Mouse (Mus musculus): ENCODE measurements around the gene Paqr5. TPM values are rescaled to one million over a fixed set of nuclear protein-coding genes. Genes with fewer than 3 reads are reported as not detected.

Gene Paqr5
- polyA plus RNA-seq, 1 experiment: 3.3 TPM

GRCm38 (mm10) chr9:61960753-61961152 is 65.9 kb downstream of the Paqr5 start:
- Histone ChIP-seq H3K4me1 (ENCODE audit: control insufficient read depth, insufficient read depth, insufficient read length, low read length) (peaks cover 16% of the 10 kb centered on the region), H3K27me3 (ENCODE audit: control insufficient read depth, insufficient read depth, low read length) (no peaks in the 10 kb centered on the region), H3K4me3 (ENCODE audit: low read depth, low read length) (no peak overlapping the region), H3K36me3 (ENCODE audit: control insufficient read depth, insufficient read depth, low read length) (no peaks in the 10 kb centered on the region), H3K27ac (ENCODE audit: insufficient read depth, low read depth, low read length) (peak overlapping the region; percentile 71)
- WGBS: 21% methylated on average over 5 of the region's 5 CpGs
- no peak for TF ChIP-seq CTCF (IDR thresholded peaks at IDR 0.05; ENCODE audit: extremely low read depth, insufficient read length, insufficient replicate concordance, low read depth, low read length)
- TF ChIP-seq POLR2A (IDR thresholded peaks at IDR 0.05; ENCODE audit: low read depth, low read length): no peak

GRCm38 (mm10) chr9:61959921-61960569 is 66.6 kb downstream of the Paqr5 start:
- 16% methylated on average over 1 of the region's 1 CpGs for WGBS
- Histone ChIP-seq H3K36me3 (ENCODE audit: control insufficient read depth, insufficient read depth, low read length) (no peaks in the 10 kb centered on the region), H3K4me1 (ENCODE audit: control insufficient read depth, insufficient read depth, insufficient read length, low read length) (peaks cover 16% of the 10 kb centered on the region), H3K27ac (ENCODE audit: insufficient read depth, low read depth, low read length) (peak overlapping the region; percentile 71), H3K27me3 (ENCODE audit: control insufficient read depth, insufficient read depth, low read length) (no peaks in the 10 kb centered on the region), H3K4me3 (ENCODE audit: low read depth, low read length) (no peak overlapping the region)
- TF ChIP-seq POLR2A (IDR thresholded peaks at IDR 0.05; ENCODE audit: low read depth, low read length): no peak
- TF ChIP-seq CTCF (IDR thresholded peaks at IDR 0.05; ENCODE audit: extremely low read depth, insufficient read length, insufficient replicate concordance, low read depth, low read length): no peak

- no peak overlapping the region for H3K27ac ChIP-seq (ENCODE audit: insufficient read depth, low read depth, low read length)
- TF ChIP-seq POLR2A (IDR thresholded peaks at IDR 0.05; ENCODE audit: low read depth, low read length) (no peak), CTCF (IDR thresholded peaks at IDR 0.05; ENCODE audit: extremely low read depth, insufficient read length, insufficient replicate concordance, low read depth, low read length) (no peak)
- H3K4me1 ChIP-seq (ENCODE audit: control insufficient read depth, insufficient read depth, insufficient read length, low read length): peaks cover 1% of the 10 kb centered on the region; the same call in 1 of the 2 replicates
- H3K36me3 ChIP-seq (ENCODE audit: control insufficient read depth, insufficient read depth, low read length): no peaks in the 10 kb centered on the region
- H3K4me3 ChIP-seq (ENCODE audit: low read depth, low read length): no peak overlapping the region
- H3K27me3 ChIP-seq (ENCODE audit: control insufficient read depth, insufficient read depth, low read length): no peaks in the 10 kb centered on the region
These were observed 71.9 kb downstream of the Paqr5 start for GRCm38 (mm10) chr9:61954707-61955106.

- Histone ChIP-seq H3K27me3 (ENCODE audit: control insufficient read depth, insufficient read depth, low read length) (no peaks in the 10 kb centered on the region), H3K27ac (ENCODE audit: insufficient read depth, low read depth, low read length) (no peak overlapping the region), H3K36me3 (ENCODE audit: control insufficient read depth, insufficient read depth, low read length) (no peaks in the 10 kb centered on the region), H3K4me3 (ENCODE audit: low read depth, low read length) (no peak overlapping the region), H3K4me1 (ENCODE audit: control insufficient read depth, insufficient read depth, insufficient read length, low read length) (peaks cover 3% of the 10 kb centered on the region; the same call in 1 of the 2 replicates)
- 88% methylated on average over 7 of the region's 7 CpGs for WGBS
- TF ChIP-seq POLR2A (IDR thresholded peaks at IDR 0.05; ENCODE audit: low read depth, low read length) (no peak), CTCF (IDR thresholded peaks at IDR 0.05; ENCODE audit: extremely low read depth, insufficient read length, insufficient replicate concordance, low read depth, low read length) (no peak)
These were observed 74.4 kb downstream of the Paqr5 start for GRCm38 (mm10) chr9:61952241-61952640.

- peak overlapping the region; percentile 74 for H3K4me3 ChIP-seq (ENCODE audit: low read depth, low read length)
- TF ChIP-seq POLR2A (IDR thresholded peaks at IDR 0.05; ENCODE audit: low read depth, low read length): no peak
- TF ChIP-seq CTCF (IDR thresholded peaks at IDR 0.05; ENCODE audit: extremely low read depth, insufficient read length, insufficient replicate concordance, low read depth, low read length): peak; percentile 90; the same call in 1 of the 2 replicates
- no peaks in the 10 kb centered on the region for H3K27me3 ChIP-seq (ENCODE audit: control insufficient read depth, insufficient read depth, low read length)
- H3K27ac ChIP-seq (ENCODE audit: insufficient read depth, low read depth, low read length): peak overlapping the region; percentile 48
- WGBS: 5% methylated on average over 24 of the region's 24 CpGs
- H3K4me1 ChIP-seq (ENCODE audit: control insufficient read depth, insufficient read depth, insufficient read length, low read length): peaks cover 3% of the 10 kb centered on the region
- 0 out of 2 replicates have a peak, but pooled peaks cover 2% of the 10 kb centered on the region for H3K36me3 ChIP-seq (ENCODE audit: control insufficient read depth, insufficient read depth, low read length)
These were observed 79.0 kb downstream of the Paqr5 start for GRCm38 (mm10) chr9:61947402-61948346.

GRCm38 (mm10) chr9:61946623-61947401 is 79.8 kb downstream of the Paqr5 start, which contains the start of gene Kif23:
Gene Kif23, minus strand, starts transcription at chr9:61946774.
- peaks cover 4% of the 10 kb centered on the region; the same call in 1 of the 2 replicates for H3K36me3 ChIP-seq (ENCODE audit: control insufficient read depth, insufficient read depth, low read length)
- H3K4me1 ChIP-seq (ENCODE audit: control insufficient read depth, insufficient read depth, insufficient read length, low read length): peaks cover 3% of the 10 kb centered on the region
- WGBS: under 1% methylated on average over 44 of the region's 44 CpGs
- H3K27me3 ChIP-seq (ENCODE audit: control insufficient read depth, insufficient read depth, low read length): no peaks in the 10 kb centered on the region
- TF ChIP-seq CTCF (IDR thresholded peaks at IDR 0.05; ENCODE audit: extremely low read depth, insufficient read length, insufficient replicate concordance, low read depth, low read length): peak; percentile 83
- TF ChIP-seq POLR2A (IDR thresholded peaks at IDR 0.05; ENCODE audit: low read depth, low read length): peak; percentile 44; the same call in 1 of the 2 replicates
- peak within 1 kb of the TSS; percentile 74 for H3K27ac ChIP-seq (ENCODE audit: insufficient read depth, low read depth, low read length)
- H3K4me3 ChIP-seq (ENCODE audit: low read depth, low read length): peak within 1 kb of the TSS; percentile 87
